Mouse (Mus musculus): Measurements from ENCODE around the gene St3gal2. TPM values are rescaled to one million over a fixed set of nuclear protein-coding genes. Genes with fewer than 3 reads are reported as not detected.

Gene St3gal2
- polyA plus RNA-seq, 1 experiment: 39.7 TPM

DNA sequence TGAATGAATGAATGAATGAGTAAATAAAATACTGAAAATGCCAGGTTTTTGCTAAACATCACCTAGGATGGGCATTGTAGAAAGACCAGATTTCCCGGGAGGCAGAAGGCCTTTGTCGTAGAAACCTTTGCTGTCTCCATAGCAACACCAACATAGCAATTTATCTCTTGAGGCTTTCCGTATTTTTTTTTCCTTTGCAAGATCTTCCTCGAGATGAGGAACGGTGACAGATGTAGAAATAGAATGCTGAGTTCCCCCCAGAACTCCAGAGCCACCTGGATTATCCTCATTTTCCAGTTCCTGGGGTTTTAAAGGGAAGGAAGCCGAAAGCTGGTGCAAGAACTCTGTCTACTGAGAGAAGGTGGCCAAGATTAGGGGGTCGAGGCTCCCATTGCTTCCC lies 44.9 kb downstream of the St3gal2 start:
- H3ac ChIP-seq (ENCODE audit: control insufficient read depth, insufficient read length): no peak overlapping the region
- no peak overlapping the region for H3K4me3 ChIP-seq
- H3K27me3 ChIP-seq (ENCODE audit: control insufficient read depth, insufficient read depth, insufficient read length): no peaks in the 10 kb centered on the region
- H3K36me3 ChIP-seq (ENCODE audit: control insufficient read depth, insufficient read depth): peaks cover 45% of the 10 kb centered on the region
- no peaks in the 10 kb centered on the region for H3K79me2 ChIP-seq (ENCODE audit: control insufficient read depth, insufficient read depth)
- no peak for TF ChIP-seq POLR2A (IDR thresholded peaks at IDR 0.05; ENCODE audit: insufficient read length, low read depth)
- TF ChIP-seq TCF3 (IDR thresholded peaks at IDR 0.05; ENCODE audit: insufficient read length, low read depth): no peak
- no peak for TF ChIP-seq SRF (IDR thresholded peaks at IDR 0.05; ENCODE audit: control insufficient read depth, insufficient read length, low read depth)
- TF ChIP-seq TCF12 (IDR thresholded peaks at IDR 0.05; ENCODE audit: insufficient read depth, poor library complexity, severe bottlenecking): no peak
- no peak for TF ChIP-seq MYOD1 (IDR thresholded peaks at IDR 0.05; ENCODE audit: control insufficient read depth in 1 of 3, insufficient read length in 2 of 3, low read depth in 2 of 3)
- no peak for TF ChIP-seq MYOG (IDR thresholded peaks at IDR 0.05; ENCODE audit: control insufficient read depth in 1 of 3, insufficient read depth in 1 of 3, insufficient read length in 2 of 3, low read depth in 2 of 3)
- TF ChIP-seq USF1 (IDR thresholded peaks at IDR 0.05; ENCODE audit: low read depth): no peak
- no peak for TF ChIP-seq REST (IDR thresholded peaks at IDR 0.05; ENCODE audit: insufficient read depth, insufficient read length)
- no peak for TF ChIP-seq POLR2AphosphoS2 (IDR thresholded peaks at IDR 0.05; ENCODE audit: insufficient read length, low read depth)
- TF ChIP-seq CEBPB (IDR thresholded peaks at IDR 0.05; ENCODE audit: insufficient read depth, poor library complexity, severe bottlenecking): no peak
- no peak for TF ChIP-seq MAX (IDR thresholded peaks at IDR 0.05; ENCODE audit: low read depth)
- no peak for TF ChIP-seq E2F4 (IDR thresholded peaks at IDR 0.05; ENCODE audit: insufficient read depth)
- no peak overlapping the region for H3K4me2 ChIP-seq (ENCODE audit: low read depth)

DNA sequence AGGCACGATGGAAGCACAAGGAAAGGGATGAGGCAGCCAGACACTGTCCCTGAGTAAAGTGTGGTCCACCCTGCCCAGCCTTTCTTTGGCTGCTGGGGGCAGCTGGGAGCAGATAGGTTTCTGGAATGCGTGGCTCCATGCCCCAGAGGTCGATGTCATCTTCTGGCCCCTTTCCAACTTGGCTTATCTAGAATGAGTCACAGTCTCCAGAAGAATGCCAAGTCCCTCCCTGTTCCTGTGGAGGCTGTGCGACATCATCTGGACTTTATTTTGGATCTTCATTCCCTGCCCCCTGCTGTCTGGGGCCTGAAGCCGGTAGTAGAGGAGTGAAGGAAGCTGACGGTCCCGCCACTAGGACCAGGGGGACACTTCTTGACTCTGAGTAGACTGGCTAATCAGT lies 45.9 kb downstream of the St3gal2 start:
- Histone ChIP-seq H3K4me3 (no peak overlapping the region), H3K4me2 (ENCODE audit: low read depth) (peak overlapping the region; percentile 40), H3K27me3 (ENCODE audit: control insufficient read depth, insufficient read depth, insufficient read length) (no peaks in the 10 kb centered on the region), H3K79me2 (ENCODE audit: control insufficient read depth, insufficient read depth) (no peaks in the 10 kb centered on the region), H3K36me3 (ENCODE audit: control insufficient read depth, insufficient read depth) (peaks cover 45% of the 10 kb centered on the region), H3ac (ENCODE audit: control insufficient read depth, insufficient read length) (no peak overlapping the region)
- TF ChIP-seq REST (IDR thresholded peaks at IDR 0.05; ENCODE audit: insufficient read depth, insufficient read length) (no peak), TCF3 (IDR thresholded peaks at IDR 0.05; ENCODE audit: insufficient read length, low read depth) (no peak), POLR2AphosphoS2 (IDR thresholded peaks at IDR 0.05; ENCODE audit: insufficient read length, low read depth) (no peak), E2F4 (IDR thresholded peaks at IDR 0.05; ENCODE audit: insufficient read depth) (no peak), USF1 (IDR thresholded peaks at IDR 0.05; ENCODE audit: low read depth) (no peak), MYOG (IDR thresholded peaks at IDR 0.05; ENCODE audit: control insufficient read depth in 1 of 3, insufficient read depth in 1 of 3, insufficient read length in 2 of 3, low read depth in 2 of 3) (peak in 1 of 3 experiments; percentile 42), POLR2A (IDR thresholded peaks at IDR 0.05; ENCODE audit: insufficient read length, low read depth) (peak; percentile 17), TCF12 (IDR thresholded peaks at IDR 0.05; ENCODE audit: insufficient read depth, poor library complexity, severe bottlenecking) (no peak)

DNA sequence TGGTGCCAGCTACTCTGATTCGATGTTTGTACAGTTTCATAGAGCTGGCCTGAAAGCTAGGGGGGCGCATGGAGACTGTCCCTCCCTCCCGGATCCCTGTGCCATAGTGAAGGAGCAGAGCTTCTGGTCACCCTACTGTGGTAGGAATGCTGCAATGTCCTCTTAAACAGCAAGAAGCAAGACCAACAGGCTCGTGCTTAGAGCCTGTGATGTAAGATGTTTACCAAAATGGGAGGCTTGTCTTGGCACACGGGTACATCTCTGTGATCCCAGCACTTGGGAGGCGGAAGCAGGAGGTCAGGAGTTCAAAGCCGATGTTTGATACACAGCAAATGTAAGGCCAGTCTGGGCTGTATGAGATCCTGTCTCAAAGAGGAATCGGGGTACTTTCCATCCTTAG lies 46.9 kb downstream of the St3gal2 start:
- H3K4me3 ChIP-seq: no peak overlapping the region
- H3K36me3 ChIP-seq (ENCODE audit: control insufficient read depth, insufficient read depth): peaks cover 55% of the 10 kb centered on the region
- H3K79me2 ChIP-seq (ENCODE audit: control insufficient read depth, insufficient read depth): no peaks in the 10 kb centered on the region
- no peak overlapping the region for H3K4me2 ChIP-seq (ENCODE audit: low read depth)
- TF ChIP-seq MYOD1 (IDR thresholded peaks at IDR 0.05; ENCODE audit: control insufficient read depth in 1 of 3, insufficient read length in 2 of 3, low read depth in 2 of 3) (no peak), E2F4 (IDR thresholded peaks at IDR 0.05; ENCODE audit: insufficient read depth) (no peak), MYOG (IDR thresholded peaks at IDR 0.05; ENCODE audit: control insufficient read depth in 1 of 3, insufficient read depth in 1 of 3, insufficient read length in 2 of 3, low read depth in 2 of 3) (no peak), POLR2AphosphoS2 (IDR thresholded peaks at IDR 0.05; ENCODE audit: insufficient read length, low read depth) (no peak), POLR2A (IDR thresholded peaks at IDR 0.05; ENCODE audit: insufficient read length, low read depth) (no peak), TCF12 (IDR thresholded peaks at IDR 0.05; ENCODE audit: insufficient read depth, poor library complexity, severe bottlenecking) (no peak), MAX (IDR thresholded peaks at IDR 0.05; ENCODE audit: low read depth) (no peak)
- no peaks in the 10 kb centered on the region for H3K27me3 ChIP-seq (ENCODE audit: control insufficient read depth, insufficient read depth, insufficient read length)
- no peak overlapping the region for H3ac ChIP-seq (ENCODE audit: control insufficient read depth, insufficient read length)

DNA sequence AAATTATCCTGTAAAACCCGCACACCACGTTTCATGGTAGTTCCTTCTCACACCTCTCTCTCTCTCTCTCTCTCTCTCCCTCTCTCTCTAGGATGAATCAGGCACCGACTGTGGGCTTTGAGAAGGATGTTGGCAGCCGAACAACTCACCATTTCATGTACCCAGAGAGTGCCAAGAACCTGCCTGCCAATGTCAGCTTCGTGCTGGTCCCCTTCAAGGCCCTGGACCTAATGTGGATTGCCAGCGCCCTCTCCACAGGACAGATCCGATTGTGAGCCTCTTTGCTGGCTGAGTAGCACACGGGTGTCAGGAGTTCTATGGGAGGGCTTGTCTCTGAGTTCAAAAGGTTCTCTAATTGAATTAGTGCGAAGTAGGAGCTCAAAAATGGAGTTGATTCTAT lies 47.6 kb downstream of the St3gal2 start:
- TF ChIP-seq SRF (IDR thresholded peaks at IDR 0.05; ENCODE audit: control insufficient read depth, insufficient read length, low read depth) (no peak), TCF12 (IDR thresholded peaks at IDR 0.05; ENCODE audit: insufficient read depth, poor library complexity, severe bottlenecking) (no peak)
- Histone ChIP-seq H3K4me2 (ENCODE audit: low read depth) (no peak overlapping the region), H3ac (ENCODE audit: control insufficient read depth, insufficient read length) (no peak overlapping the region), H3K4me3 (no peak overlapping the region), H3K27me3 (ENCODE audit: control insufficient read depth, insufficient read depth, insufficient read length) (no peaks in the 10 kb centered on the region), H3K36me3 (ENCODE audit: control insufficient read depth, insufficient read depth) (peaks cover 62% of the 10 kb centered on the region), H3K79me2 (ENCODE audit: control insufficient read depth, insufficient read depth) (no peaks in the 10 kb centered on the region)

DNA sequence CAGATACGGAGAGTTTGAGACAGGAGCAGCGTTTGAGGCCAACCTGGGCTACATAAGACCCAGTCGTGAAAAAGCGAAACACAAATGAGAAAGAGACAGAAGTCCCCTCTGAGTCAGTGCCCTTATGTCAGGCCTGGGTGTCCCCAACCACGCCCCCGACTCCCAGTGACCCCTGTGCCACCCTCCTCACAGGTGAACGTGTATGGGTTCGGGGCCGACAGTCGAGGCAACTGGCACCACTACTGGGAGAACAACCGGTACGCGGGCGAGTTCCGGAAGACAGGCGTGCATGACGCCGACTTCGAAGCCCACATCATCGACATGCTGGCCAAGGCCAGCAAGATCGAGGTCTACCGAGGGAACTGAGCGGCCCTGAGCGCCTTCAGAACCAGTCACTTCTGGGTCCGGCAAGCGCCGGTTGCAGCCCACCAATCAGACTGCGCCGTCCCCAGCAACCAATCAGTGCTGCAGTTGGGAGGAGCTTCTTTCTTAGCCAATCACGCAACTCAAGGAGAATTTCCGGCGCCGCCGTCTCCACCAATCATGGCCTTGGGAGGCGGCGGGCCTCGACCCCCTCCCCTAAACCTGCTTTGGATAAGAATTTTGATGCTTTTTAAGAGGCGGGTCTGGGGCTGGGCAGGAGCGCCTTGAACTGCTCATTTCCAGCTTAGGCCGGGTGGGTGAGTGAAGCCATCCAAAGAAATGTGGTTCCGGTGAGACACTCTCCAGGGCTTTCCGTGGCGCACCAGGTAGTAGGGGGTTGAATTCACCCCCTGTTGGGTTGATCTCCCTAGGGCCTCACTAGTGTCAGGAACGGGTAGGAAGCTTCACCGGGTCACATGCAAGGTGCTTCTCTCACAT lies 50.4 kb downstream of the St3gal2 start:
- H3K4me2 ChIP-seq (ENCODE audit: low read depth): no peak overlapping the region
- no peak overlapping the region for H3K4me3 ChIP-seq
- peaks cover 56% of the 10 kb centered on the region for H3K36me3 ChIP-seq (ENCODE audit: control insufficient read depth, insufficient read depth)
- no peaks in the 10 kb centered on the region for H3K27me3 ChIP-seq (ENCODE audit: control insufficient read depth, insufficient read depth, insufficient read length)
- no peak overlapping the region for H3ac ChIP-seq (ENCODE audit: control insufficient read depth, insufficient read length)
- TF ChIP-seq USF1 (IDR thresholded peaks at IDR 0.05; ENCODE audit: low read depth): no peak
- no peak for TF ChIP-seq E2F4 (IDR thresholded peaks at IDR 0.05; ENCODE audit: insufficient read depth)
- TF ChIP-seq MYOD1 (IDR thresholded peaks at IDR 0.05; ENCODE audit: control insufficient read depth in 1 of 3, insufficient read length in 2 of 3, low read depth in 2 of 3): no peak
- TF ChIP-seq POLR2AphosphoS2 (IDR thresholded peaks at IDR 0.05; ENCODE audit: insufficient read length, low read depth): peak; percentile 26
- no peaks in the 10 kb centered on the region for H3K79me2 ChIP-seq (ENCODE audit: control insufficient read depth, insufficient read depth)

All from myocyte (in vitro differentiated cells).